Mouse (Mus musculus): ENCODE data around the gene Pccb.

The Pccb gene

DNA sequence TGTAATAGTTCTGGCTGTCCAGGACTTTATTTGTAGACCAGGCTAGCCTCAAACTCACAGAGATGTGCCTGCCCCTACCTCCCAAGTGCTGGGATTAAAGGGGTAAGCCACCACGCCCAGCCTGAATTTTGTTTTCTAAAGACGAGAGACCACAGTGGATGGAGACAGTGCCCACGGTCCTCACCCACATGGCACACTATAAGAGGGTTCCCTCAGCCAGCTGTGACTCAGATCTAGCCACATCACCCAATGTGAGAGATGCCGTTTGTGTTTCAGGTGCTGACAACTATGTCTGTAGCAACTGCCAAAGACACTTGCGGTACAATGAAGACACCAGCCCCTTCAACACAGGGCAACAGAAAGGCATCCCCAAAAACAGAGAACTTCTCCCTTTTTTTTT, 47.7 kb downstream of the Pccb start:
- DNase-seq (ENCODE audit: low spot score in 2 of 2): no peak

DNA sequence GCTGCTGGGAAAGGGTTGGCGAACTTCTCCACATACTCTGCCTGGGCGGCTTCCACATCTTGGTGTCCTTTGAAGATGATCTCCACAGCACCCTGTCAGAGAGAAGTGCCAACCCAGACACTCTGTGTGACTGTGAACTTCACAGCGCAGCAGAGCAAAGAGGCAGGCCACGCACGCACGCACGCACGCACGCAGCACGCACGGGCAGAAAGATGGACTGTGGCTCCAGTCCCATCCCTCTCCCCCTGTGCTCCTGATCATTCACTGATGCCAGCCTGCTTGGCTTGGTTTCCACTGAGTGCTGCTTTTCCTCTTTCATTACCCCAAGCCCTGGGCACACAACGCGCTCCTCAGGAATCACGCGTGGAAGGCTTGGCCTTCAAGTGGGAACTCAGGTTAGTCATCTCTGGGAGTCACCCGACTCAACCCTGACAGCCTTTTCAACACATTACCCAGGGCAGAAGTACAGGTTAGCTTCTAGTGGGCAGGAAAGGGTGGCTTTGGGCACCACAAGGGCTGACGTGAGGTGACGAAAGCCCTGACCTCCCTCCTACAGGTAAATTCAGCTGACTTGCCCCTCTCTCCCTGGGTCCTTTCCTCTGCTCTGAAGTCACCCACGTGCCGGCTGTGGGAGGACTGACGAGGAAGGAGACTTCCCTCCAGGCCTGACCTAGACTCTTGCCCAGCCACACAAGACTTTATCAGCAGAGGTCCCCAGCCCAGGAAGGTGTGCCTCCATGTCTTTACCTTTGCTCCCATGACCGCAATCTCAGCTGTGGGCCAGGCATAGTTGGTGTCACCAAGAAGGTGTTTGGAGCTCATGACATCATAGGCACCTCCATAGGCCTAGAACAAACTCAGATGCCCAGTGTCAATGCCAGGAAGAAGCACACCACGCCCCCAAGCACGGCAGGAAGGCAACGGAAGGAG, 50.1 kb downstream of the Pccb start:
- no peak for DNase-seq (ENCODE audit: low spot score in 2 of 2)

DNA sequence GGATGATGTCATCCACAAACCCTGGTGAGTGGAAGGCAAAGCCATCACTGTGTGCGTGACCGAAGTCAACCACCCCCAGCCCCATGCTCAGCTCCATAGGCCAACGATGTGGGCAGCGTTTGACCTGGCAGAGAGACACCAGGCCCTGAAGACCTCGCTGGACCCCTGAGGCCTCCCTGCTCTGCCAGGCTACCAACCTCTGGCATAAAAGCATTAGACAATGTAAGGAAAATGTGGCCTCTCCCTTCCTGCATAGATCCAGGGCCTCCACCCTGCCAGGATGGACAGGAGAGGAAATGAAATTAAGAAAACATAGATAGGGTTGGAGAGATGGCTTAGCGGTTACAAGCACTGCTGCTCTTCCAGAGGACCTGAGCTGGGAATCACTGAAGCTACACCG, 51.9 kb downstream of the Pccb start:
- no peak for DNase-seq (ENCODE audit: low spot score in 2 of 2)

DNA sequence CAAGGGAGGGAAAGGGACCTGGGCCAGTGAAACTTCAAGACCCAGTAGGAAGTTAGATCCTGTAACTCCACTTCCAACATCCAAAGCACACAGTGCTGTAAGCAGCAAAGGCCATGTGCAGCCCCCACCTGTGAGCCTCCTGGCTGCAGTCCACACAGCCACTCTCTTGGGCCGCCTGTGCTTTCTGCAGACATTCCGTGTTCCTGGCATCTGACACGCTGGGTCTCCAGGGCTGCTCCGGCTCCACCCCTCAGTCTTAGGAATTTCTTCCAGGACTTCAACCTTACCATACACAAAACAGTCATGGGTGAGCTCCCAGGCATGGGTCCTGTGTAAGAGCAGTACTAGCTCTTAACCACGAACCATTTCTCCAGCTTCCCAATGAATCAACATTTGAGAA, 55.4 kb downstream of the Pccb start:
- no peak for DNase-seq (ENCODE audit: low spot score in 2 of 2)

DNA sequence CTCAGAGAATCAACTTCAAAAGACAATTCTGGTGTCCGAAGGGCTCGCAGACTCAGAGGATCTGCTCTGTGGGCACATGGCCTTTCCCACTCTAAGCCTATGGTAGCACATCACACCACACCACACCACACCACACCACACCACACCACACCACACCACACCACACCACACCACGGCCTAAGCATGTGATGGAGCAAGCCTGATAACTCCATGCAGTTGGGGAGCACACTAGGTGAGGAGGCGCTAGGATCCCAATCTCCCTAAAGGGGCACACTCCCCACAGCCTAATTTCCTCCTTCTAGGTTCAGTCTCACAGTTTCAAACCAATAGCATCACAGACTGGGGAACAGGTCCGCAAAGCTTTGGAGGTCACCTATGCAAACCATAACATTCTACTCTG, 56.0 kb downstream of the Pccb start:
- DNase-seq (ENCODE audit: low spot score in 2 of 2): no peak

DNA sequence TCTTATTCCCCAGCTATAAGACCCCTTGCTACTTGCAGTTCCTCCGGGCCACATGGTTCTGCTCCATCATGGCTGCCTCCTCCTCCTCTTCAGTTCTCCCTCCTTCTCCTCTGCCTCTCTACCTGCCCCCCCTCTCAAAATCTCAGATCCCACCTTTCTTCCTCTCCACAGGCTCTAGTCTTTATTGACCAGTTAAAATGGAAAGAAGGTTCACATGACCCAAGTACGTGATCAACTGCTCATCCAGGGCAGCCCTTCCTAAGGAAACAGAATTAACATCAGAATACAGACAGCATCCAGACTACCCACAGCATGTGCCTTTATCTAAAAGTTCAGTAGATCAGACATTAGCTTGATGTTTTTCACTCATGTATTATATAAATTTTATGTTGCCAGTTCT, 65.2 kb downstream of the Pccb start:
- DNase-seq (ENCODE audit: low spot score in 2 of 2): no peak

DNA sequence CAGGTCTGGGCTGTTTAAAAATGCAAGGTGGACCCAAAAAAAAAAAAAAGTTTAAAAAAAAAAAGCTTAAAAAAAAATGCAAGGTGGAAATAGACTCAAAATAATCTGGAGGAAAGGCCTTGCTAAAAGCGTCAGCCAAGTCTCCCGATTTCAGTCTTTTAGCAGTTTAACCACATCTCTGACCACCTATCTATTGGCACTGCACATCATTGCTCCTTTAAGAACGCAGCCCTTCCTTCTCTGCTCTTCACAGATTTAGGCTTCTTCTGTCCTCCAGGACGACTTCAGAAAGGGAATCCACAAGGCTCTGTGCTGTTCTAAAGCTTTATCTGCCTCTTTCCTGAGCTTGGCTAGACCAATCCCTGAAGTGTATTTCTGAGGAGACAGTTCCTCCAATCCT, 70.6 kb downstream of the Pccb start:
- DNase-seq (ENCODE audit: low spot score in 2 of 2): no peak

DNA sequence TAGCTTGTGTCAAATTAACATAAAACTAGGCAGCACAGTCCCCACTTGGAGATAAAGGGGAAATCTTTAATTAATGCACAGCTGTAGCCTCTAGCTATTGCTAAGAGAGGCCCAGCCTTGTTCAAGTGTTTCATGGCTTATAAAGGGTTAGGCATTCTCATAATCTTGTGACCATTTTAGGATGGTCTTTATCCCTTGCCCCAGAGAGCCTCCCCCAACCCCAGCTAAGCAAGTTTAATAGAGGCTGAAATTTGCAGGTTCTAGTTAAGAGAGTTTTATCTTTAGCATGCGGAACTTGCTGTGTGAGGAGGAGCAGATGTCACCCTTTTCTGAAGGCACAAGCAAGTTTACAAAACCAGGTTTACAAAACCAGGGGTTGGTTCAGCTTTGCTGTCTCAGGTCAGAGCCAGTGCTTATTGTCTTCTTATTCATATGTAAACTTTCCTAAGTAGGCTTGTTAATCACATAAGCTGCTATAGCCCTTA, 71.2 kb downstream of the Pccb start:
- DNase-seq (ENCODE audit: low spot score in 2 of 2): no peak

DNA sequence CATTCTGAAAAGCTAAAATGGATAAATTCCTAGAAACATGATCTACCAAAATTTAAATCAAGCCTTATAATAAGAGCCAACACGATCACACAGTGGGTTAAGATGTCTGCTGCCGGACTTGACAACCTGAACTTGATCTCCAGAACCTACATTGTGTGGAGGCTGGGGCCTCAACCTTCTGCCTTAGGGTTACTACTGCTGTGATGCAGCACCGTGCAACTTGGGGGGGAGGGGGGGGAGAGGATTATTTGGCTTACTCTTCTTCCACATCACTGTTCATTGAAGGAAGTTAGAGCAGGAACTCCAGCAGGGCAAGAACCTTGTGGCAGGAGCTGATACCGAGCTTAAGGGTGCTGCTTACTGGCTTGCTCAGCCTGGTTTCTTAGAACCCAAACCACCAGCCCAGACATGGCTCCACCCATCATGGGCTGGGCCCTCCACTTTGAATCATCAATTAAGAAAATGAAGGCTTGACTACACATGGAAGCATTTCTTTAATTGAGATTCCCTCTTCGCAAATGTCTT, 71.7 kb downstream of the Pccb start:
- peak; percentile 8 to 10 for DNase-seq (ENCODE audit: low spot score in 2 of 2)

DNA sequence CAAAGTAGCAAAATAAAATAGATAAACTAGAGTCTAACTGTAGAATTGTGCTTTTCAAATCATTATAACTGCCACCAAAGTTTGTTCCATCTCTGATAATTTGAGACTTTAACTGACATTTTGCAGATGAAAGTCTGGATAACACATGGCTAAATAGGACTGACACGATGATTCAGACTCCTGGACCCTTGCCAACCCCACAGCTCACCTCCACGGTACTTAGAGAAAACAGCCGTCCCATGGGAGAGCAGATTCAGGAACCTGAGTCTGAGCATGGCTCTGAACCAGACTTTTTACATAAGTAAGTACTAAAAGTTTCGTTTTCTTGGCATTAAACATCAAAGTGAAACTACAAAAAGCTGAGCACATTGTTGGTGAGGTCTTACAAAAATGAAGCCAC, 83.2 kb downstream of the Pccb start:
- DNase-seq (ENCODE audit: low spot score in 2 of 2): peak; percentile 53 to 56

DNA sequence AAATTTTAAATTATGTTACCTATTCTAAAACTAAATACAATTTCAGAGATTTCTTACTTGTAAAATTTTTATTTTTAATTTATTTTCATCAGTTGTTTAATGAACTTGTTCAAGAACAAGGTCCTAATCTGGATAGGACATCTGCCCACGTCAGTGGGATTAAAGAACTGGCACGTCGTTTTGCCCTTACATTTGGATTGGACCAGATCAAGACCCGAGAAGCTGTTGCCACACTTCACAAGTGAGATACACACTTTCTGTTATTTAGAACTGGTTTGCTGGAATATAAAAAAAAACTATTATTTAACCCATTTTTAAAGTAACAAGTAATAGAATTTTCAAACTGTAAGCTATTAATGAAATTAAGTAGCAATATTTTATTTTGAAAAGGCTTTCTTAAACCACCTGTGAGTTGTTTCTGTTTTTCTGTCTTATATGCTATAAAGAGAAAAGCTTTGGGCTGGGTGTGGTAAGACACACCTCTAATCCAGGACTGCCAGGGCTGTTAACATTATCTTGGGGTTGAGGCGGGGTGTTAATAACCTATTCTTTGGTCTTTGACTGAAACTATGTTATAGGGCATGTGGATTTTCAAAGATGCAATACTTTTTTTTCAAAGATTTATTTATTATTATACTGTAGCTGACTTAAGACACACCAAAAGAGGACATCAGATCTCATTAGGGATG, 89.9 kb downstream of the Pccb start:
- no peak for DNase-seq (ENCODE audit: low spot score in 2 of 2)

DNA sequence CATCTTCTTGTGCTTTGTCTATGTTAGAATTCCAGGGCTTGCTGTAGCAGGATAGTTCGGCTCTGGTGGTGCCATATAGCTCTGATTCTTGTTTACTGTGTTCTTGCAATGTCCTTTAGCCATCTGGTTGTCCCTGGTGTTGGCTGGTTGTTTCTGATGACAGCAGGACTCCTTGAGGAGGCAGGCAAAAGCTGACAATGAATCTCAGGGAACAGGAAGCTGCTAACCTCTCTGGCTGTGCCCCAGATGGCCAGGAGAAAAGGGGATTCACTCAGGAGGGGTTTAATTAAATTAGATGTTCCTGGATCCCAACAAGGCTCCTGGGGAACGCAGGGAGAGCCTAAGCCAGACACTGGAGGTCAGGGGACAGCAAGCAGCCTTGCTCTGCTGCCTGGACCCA, 92.7 kb downstream of the Pccb start:
- no peak for DNase-seq (ENCODE audit: low spot score in 2 of 2)
